8 mouse cellular contexts compared by ENCODE assay signal in the genomic region with DNA sequence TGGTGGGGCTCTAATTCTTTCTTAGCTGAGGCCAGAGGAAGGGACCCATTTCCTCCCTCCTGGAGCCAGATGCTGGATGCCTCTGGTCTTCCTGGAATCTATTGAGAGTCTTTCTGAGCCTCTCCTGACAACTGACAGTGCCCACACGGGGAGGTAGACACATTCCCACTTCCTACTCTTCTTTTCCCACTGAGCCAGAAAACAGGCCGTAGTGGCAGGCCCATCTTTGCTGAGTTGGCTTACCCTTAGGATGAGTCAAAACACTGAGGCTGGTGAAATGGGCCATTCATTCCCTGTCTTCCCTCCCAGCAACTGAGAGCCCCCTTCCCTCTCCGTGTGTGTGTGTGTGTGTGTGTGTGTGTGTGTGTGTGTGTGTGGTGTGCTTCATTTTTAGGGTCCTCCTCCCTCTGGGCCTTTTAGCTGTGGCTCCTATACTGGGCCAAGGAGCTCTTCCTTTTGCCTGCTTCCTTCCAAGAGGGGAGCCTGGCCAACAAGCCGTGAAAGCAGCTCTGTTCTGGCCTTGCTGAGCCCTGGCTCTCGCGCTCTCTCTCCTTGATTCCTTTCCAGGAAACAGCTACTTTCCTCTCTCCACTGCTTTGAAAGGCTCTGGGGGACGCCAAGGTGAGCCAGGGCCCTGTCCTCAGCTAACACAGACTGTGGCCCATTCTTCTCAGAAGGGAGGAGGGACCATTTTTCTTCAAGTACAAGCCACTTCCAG. TPM values are rescaled to one million over a fixed set of nuclear protein-coding genes. Genes with fewer than 3 reads are reported as not detected.
DNase-seq lines count a peak whose midpoint lies in the region; ATAC-seq and TF ChIP-seq lines count a peak whose summit lies in the region.

No protein-coding gene starts in this region.

- TF ChIP-seq POLR2A in kidney, adult 2 months (IDR thresholded peaks at IDR 0.05; ENCODE audit: low read depth, low read length): no peak
- TF ChIP-seq POLR2A in olfactory bulb, adult 2 months (IDR thresholded peaks at IDR 0.05; ENCODE audit: insufficient read depth, low read depth, low read length): no peak

- no peak overlapping the region for H3K4me3 ChIP-seq in kidney, adult 2 months (ENCODE audit: insufficient read depth, low read depth, low read length)
- no peak overlapping the region for H3K4me3 ChIP-seq in heart, embryonic 13.5 days
- H3K4me3 ChIP-seq in olfactory bulb, adult 2 months (ENCODE audit: insufficient read depth, low read depth, low read length): no peak overlapping the region
- no peak overlapping the region for H3K4me3 ChIP-seq in lung, postnatal 0 days (ENCODE audit: low read depth, low read length)

- peak; percentile 36 for DNase-seq in kidney, postnatal 10 days
- no peak for DNase-seq in kidney, adult 2 months
- peak; percentile 69 to 76 for DNase-seq in cerebellum, postnatal 14 days
- DNase-seq in kidney, adult 18-20 months: no peak
- no peak for DNase-seq in embryo, embryonic 9.5 days (ENCODE audit: extremely low spot score)
- DNase-seq in lung, postnatal 0 days (ENCODE audit: low spot score): no peak

- no peak for TF ChIP-seq EP300 in lung, postnatal 0 days (IDR thresholded peaks at IDR 0.05)

- ATAC-seq in heart, embryonic 13.5 days (ENCODE audit: extremely low read depth, insufficient number of reproducible peaks, low FRiP score, low TSS enrichment): no peak
- ATAC-seq in lung, postnatal 0 days: no peak

- no peaks in the 10 kb centered on the region for H3K9me3 ChIP-seq in heart, embryonic 13.5 days
- H3K9me3 ChIP-seq in lung, postnatal 0 days (ENCODE audit: low read length): no peaks in the 10 kb centered on the region

- WGBS in kidney, adult 2 months: 70% methylated on average over 7 of the region's 7 CpGs
- 44% methylated on average over 7 of the region's 7 CpGs for WGBS in heart, embryonic 13.5 days
- WGBS in olfactory bulb, adult 2 months: 62% methylated on average over 7 of the region's 7 CpGs
- 28% methylated on average over 7 of the region's 7 CpGs for WGBS in lung, postnatal 0 days

- no peak for TF ChIP-seq CTCF in kidney, adult 2 months (conservative IDR thresholded peaks at IDR 0.05; ENCODE audit: insufficient read depth, insufficient read length, low read depth, low read length)
- TF ChIP-seq CTCF in olfactory bulb, adult 2 months (IDR thresholded peaks at IDR 0.05; ENCODE audit: insufficient read depth, low read depth, low read length): no peak
- no peak for TF ChIP-seq CTCF in lung, postnatal 0 days (IDR thresholded peaks at IDR 0.05)

- no peaks in the 10 kb centered on the region for H3K4me1 ChIP-seq in kidney, adult 2 months (ENCODE audit: control insufficient read depth, insufficient read depth, low read length)
- no peaks in the 10 kb centered on the region for H3K4me1 ChIP-seq in heart, embryonic 13.5 days
- H3K4me1 ChIP-seq in olfactory bulb, adult 2 months (ENCODE audit: control insufficient read depth, insufficient read depth, low read length): peaks cover 16% of the 10 kb centered on the region
- H3K4me1 ChIP-seq in lung, postnatal 0 days (ENCODE audit: insufficient read depth, low read depth, low read length): no peaks in the 10 kb centered on the region

- H3K4me2 ChIP-seq in heart, embryonic 13.5 days: no peak overlapping the region
- H3K4me2 ChIP-seq in lung, postnatal 0 days (replicated peaks; ENCODE audit: low read depth, low read length): no peak overlapping the region

- H3K27me3 ChIP-seq in kidney, adult 2 months (replicated peaks; ENCODE audit: control insufficient read depth, insufficient read depth, low read length): no peaks in the 10 kb centered on the region
- peaks cover 49% of the 10 kb centered on the region for H3K27me3 ChIP-seq in heart, embryonic 13.5 days (replicated peaks)
- no peaks in the 10 kb centered on the region for H3K27me3 ChIP-seq in lung, postnatal 0 days (replicated peaks; ENCODE audit: insufficient read depth, low read length)

- no peaks in the 10 kb centered on the region for H3K36me3 ChIP-seq in kidney, adult 2 months (ENCODE audit: control insufficient read depth, insufficient read depth, low read length)
- no peaks in the 10 kb centered on the region for H3K36me3 ChIP-seq in heart, embryonic 13.5 days
- no peaks in the 10 kb centered on the region for H3K36me3 ChIP-seq in lung, postnatal 0 days (ENCODE audit: insufficient read depth, low read length)

- H3K9ac ChIP-seq in heart, embryonic 13.5 days: 0 out of 2 replicates have a peak overlapping the region, but pooled peaks have one; percentile 12
- no peak overlapping the region for H3K9ac ChIP-seq in lung, postnatal 0 days (replicated peaks; ENCODE audit: low read depth)

- H3K27ac ChIP-seq in kidney, adult 2 months (ENCODE audit: insufficient read depth, low read depth, low read length): no peak overlapping the region
- 0 out of 2 replicates have a peak overlapping the region, but pooled peaks have one; percentile 15 for H3K27ac ChIP-seq in heart, embryonic 13.5 days (replicated peaks)
- peak overlapping the region; percentile 18; the same call in 1 of the 2 replicates for H3K27ac ChIP-seq in olfactory bulb, adult 2 months (ENCODE audit: insufficient read depth, low read depth, low read length)
- H3K27ac ChIP-seq in lung, postnatal 0 days (ENCODE audit: low read length): no peak overlapping the region

RNA-seq across cellular contexts. Expression of gene Gm17455, which starts 6.1 kb away (rescaled TPM):
- polyA plus RNA-seq in kidney, adult 2 months (2012; rRNA removed): not detected in 2 replicates
- polyA plus RNA-seq in heart, embryonic 13.5 days (2015; fragmentation: Nextera tagmentation; extraction: Ambion mirVana): 0.62 TPM in 1 of 2 replicates, not detected in the other
- not detected in 2 replicates for polyA plus RNA-seq in olfactory bulb, adult 2 months (2012; ENCODE audit: insufficient read depth, insufficient read length, low replicate concordance, missing spikeins)
- 2.3 and 3.2 TPM in 2 replicates for polyA plus RNA-seq in lung, postnatal 0 days (2015; fragmentation: Nextera tagmentation; extraction: Ambion mirVana)

RNA-seq across cellular contexts. Expression of gene Vsir, which starts 59.0 kb away (rescaled TPM):
- 15.7 and 20.8 TPM in 2 replicates for polyA plus RNA-seq in kidney, adult 2 months (2012; rRNA removed)
- polyA plus RNA-seq in heart, embryonic 13.5 days (2015; fragmentation: Nextera tagmentation; extraction: Ambion mirVana): 2.4 and 3.2 TPM in 2 replicates
- polyA plus RNA-seq in olfactory bulb, adult 2 months (2012; ENCODE audit: insufficient read depth, insufficient read length, low replicate concordance, missing spikeins): 160 TPM in 1 of 2 replicates, not detected in the other
- 13.7 and 19.7 TPM in 2 replicates for polyA plus RNA-seq in lung, postnatal 0 days (2015; fragmentation: Nextera tagmentation; extraction: Ambion mirVana)

Comparison
In these comparisons a context has a peak if more than half of its experiments do, and no peak if none do; other contexts are left out.
1. DNase-seq: peak in kidney, postnatal 10 days (single experiment) and cerebellum, postnatal 14 days (2 of 2); none in kidney, adult 2 months (single experiment), kidney, adult 18-20 months (single experiment), embryo, embryonic 9.5 days (single experiment) and lung, postnatal 0 days (single experiment).
2. H3K27ac ChIP-seq: peak in heart, embryonic 13.5 days (single experiment) and olfactory bulb, adult 2 months (single experiment); none in kidney, adult 2 months (single experiment) and lung, postnatal 0 days (single experiment).